Mouse (Mus musculus): Measurements from ENCODE around the gene Creld2. TPM values are rescaled to one million over a fixed set of nuclear protein-coding genes. Genes with fewer than 3 reads are reported as not detected.

The Creld2 gene
- polyA plus RNA-seq, 1 experiment from 2014 or later: 64.3 TPM

- H3K4me1 ChIP-seq: peaks cover 19% of the 10 kb centered on the region
- WGBS: 90% methylated on average over 7 of the region's 7 CpGs
- no peaks in the 10 kb centered on the region for H3K36me3 ChIP-seq (replicated peaks)
- no peak overlapping the region for H3K4me3 ChIP-seq (replicated peaks)
- no peak overlapping the region for H3K27ac ChIP-seq
- H3K27me3 ChIP-seq: peaks cover 7% of the 10 kb centered on the region; the same call in 1 of the 2 replicates
- H3K9me3 ChIP-seq: no peaks in the 10 kb centered on the region
- H3K9ac ChIP-seq: no peak overlapping the region
- no peak overlapping the region for H3K4me2 ChIP-seq
- no peak for ATAC-seq (ENCODE audit: low FRiP score)
These were observed 37.9 kb downstream of the Creld2 start for GRCm38 (mm10) chr15:88857361-88857760.

- H3K4me1 ChIP-seq: peaks cover 24% of the 10 kb centered on the region
- no peak for ATAC-seq (ENCODE audit: low FRiP score)
- H3K36me3 ChIP-seq (replicated peaks): no peaks in the 10 kb centered on the region
- H3K4me2 ChIP-seq: no peak overlapping the region
- no peak overlapping the region for H3K4me3 ChIP-seq (replicated peaks)
- WGBS: 89% methylated on average over 3 of the region's 3 CpGs
- H3K9me3 ChIP-seq: no peaks in the 10 kb centered on the region
- no peak overlapping the region for H3K27ac ChIP-seq
- H3K27me3 ChIP-seq: peaks cover 7% of the 10 kb centered on the region; the same call in 1 of the 2 replicates
- no peak overlapping the region for H3K9ac ChIP-seq
These were observed 38.7 kb downstream of the Creld2 start for GRCm38 (mm10) chr15:88858141-88858541.

DNA sequence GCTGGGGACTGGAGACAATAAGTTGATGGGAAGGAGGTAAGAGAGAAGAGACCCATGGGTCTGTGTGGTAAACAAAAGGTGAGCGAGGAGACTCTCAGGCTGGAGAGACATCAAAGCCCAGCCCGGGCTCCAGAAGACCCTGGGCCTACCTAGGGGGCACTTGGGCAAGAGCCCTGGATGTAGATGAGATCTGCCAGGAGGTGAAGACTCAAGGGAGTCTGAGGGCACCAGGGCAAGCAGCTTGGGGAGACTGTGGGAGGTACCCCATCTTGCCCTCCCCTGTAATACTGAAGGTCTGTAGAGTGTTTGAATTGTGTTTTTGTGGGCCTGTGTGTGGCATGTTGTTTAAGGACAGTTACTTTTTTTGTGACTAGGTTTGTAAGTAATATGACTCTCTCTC lies 39.3 kb downstream of the Creld2 start:
- Histone ChIP-seq H3K27me3 (peaks cover 7% of the 10 kb centered on the region; the same call in 1 of the 2 replicates), H3K4me1 (peaks cover 29% of the 10 kb centered on the region), H3K4me3 (replicated peaks) (no peak overlapping the region), H3K9me3 (no peaks in the 10 kb centered on the region), H3K9ac (no peak overlapping the region), H3K36me3 (replicated peaks) (no peaks in the 10 kb centered on the region), H3K27ac (no peak overlapping the region), H3K4me2 (no peak overlapping the region)
- WGBS: 85% methylated on average over 2 of the region's 2 CpGs
- no peak for ATAC-seq (ENCODE audit: low FRiP score)

DNA sequence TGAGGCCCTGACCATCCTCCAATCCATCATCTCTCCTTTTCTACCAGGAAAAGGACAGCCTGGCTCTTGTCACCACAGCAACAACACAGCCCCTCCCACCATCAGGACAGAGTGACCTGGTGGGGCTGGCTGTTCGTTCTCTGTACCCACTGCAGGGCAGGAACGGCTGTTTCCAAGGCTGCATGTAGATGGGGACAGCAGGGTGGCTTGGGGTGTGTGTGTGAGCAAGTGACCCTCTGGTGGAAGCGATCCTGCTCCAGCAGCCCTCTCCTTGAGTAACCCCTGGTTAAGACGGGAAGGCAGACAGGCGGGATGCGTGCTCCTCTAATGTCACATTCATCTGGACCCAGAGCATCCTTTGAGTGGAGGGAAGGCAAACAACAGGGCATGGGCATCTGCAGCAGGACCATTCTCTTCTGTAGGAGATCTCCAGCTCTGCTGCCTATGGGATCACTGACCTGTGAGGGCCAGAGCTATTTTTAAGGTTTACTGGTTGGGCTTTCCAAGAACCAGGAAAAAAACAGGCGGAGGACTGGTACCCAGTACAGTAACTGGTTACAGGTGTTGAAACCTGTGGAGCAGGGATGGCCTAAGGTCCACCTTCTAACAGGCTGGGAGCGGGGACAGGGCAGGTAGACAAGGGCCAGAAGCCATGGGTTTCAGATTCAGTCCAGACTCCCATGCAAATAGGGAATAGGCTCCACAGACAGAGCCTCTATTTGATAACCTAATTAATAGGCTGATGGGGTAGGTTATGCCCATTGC lies 39.9 kb downstream of the Creld2 start:
- Histone ChIP-seq H3K9me3 (no peaks in the 10 kb centered on the region), H3K27me3 (peaks cover 7% of the 10 kb centered on the region; the same call in 1 of the 2 replicates), H3K4me3 (replicated peaks) (no peak overlapping the region), H3K4me2 (no peak overlapping the region), H3K27ac (no peak overlapping the region), H3K4me1 (peaks cover 30% of the 10 kb centered on the region), H3K9ac (no peak overlapping the region), H3K36me3 (replicated peaks) (peaks cover 2% of the 10 kb centered on the region)
- ATAC-seq (ENCODE audit: low FRiP score): no peak
- WGBS: 73% methylated on average over 8 of the region's 8 CpGs

GRCm38 (mm10) chr15:88860781-88861180 lies 41.3 kb downstream of the Creld2 start:
- WGBS: 85% methylated on average over 3 of the region's 3 CpGs
- Histone ChIP-seq H3K4me1 (peaks cover 33% of the 10 kb centered on the region), H3K9ac (no peak overlapping the region), H3K27me3 (peaks cover 7% of the 10 kb centered on the region; the same call in 1 of the 2 replicates), H3K27ac (no peak overlapping the region), H3K4me2 (no peak overlapping the region), H3K36me3 (replicated peaks) (peaks cover 16% of the 10 kb centered on the region), H3K9me3 (no peaks in the 10 kb centered on the region), H3K4me3 (replicated peaks) (no peak overlapping the region)
- ATAC-seq (ENCODE audit: low FRiP score): no peak

GRCm38 (mm10) chr15:88861772-88862622 lies 42.6 kb downstream of the Creld2 start, which contains the start of gene Pim3:
Gene Pim3 (plus strand): TSS chr15:88862186.
- peak within 1 kb of the TSS; percentile 88 for H3K4me3 ChIP-seq (replicated peaks)
- peak; percentile 89 for ATAC-seq (ENCODE audit: low FRiP score)
- H3K27ac ChIP-seq: peak within 1 kb of the TSS; percentile 98
- peaks cover 33% of the 10 kb centered on the region for H3K4me1 ChIP-seq
- H3K36me3 ChIP-seq (replicated peaks): peaks cover 28% of the 10 kb centered on the region
- H3K9me3 ChIP-seq: no peaks in the 10 kb centered on the region
- H3K4me2 ChIP-seq: peak within 1 kb of the TSS; percentile 97
- under 1% methylated on average over 107 of the region's 107 CpGs for WGBS
- peaks cover 7% of the 10 kb centered on the region; the same call in 1 of the 2 replicates for H3K27me3 ChIP-seq
- H3K9ac ChIP-seq: peak within 1 kb of the TSS; percentile 91

GRCm38 (mm10) chr15:88862881-88863694 lies 43.6 kb downstream of the Creld2 start:
- ATAC-seq (ENCODE audit: low FRiP score): no peak; the same call in 1 of the 2 replicates
- H3K27me3 ChIP-seq: peaks cover 7% of the 10 kb centered on the region; the same call in 1 of the 2 replicates
- H3K4me3 ChIP-seq (replicated peaks): peak overlapping the region; percentile 88
- under 1% methylated on average over 92 of the region's 98 CpGs for WGBS
- peaks cover 33% of the 10 kb centered on the region for H3K4me1 ChIP-seq
- peaks cover 32% of the 10 kb centered on the region for H3K36me3 ChIP-seq (replicated peaks)
- peak overlapping the region; percentile 97 for H3K4me2 ChIP-seq
- H3K27ac ChIP-seq: peak overlapping the region; percentile 98
- H3K9me3 ChIP-seq: no peaks in the 10 kb centered on the region
- H3K9ac ChIP-seq: peak overlapping the region; percentile 91

GRCm38 (mm10) chr15:88863695-88864231 lies 44.3 kb downstream of the Creld2 start:
- H3K36me3 ChIP-seq (replicated peaks): peaks cover 32% of the 10 kb centered on the region
- peaks cover 7% of the 10 kb centered on the region; the same call in 1 of the 2 replicates for H3K27me3 ChIP-seq
- H3K9ac ChIP-seq: peak overlapping the region; percentile 91
- H3K4me2 ChIP-seq: peak overlapping the region; percentile 97
- peak; percentile 66 for ATAC-seq (ENCODE audit: low FRiP score)
- WGBS: under 1% methylated on average over 39 of the region's 39 CpGs
- H3K4me3 ChIP-seq (replicated peaks): peak overlapping the region; percentile 88
- peaks cover 33% of the 10 kb centered on the region for H3K4me1 ChIP-seq
- peak overlapping the region; percentile 98 for H3K27ac ChIP-seq
- H3K9me3 ChIP-seq: peaks cover 5% of the 10 kb centered on the region; the same call in 1 of the 2 replicates

DNA sequence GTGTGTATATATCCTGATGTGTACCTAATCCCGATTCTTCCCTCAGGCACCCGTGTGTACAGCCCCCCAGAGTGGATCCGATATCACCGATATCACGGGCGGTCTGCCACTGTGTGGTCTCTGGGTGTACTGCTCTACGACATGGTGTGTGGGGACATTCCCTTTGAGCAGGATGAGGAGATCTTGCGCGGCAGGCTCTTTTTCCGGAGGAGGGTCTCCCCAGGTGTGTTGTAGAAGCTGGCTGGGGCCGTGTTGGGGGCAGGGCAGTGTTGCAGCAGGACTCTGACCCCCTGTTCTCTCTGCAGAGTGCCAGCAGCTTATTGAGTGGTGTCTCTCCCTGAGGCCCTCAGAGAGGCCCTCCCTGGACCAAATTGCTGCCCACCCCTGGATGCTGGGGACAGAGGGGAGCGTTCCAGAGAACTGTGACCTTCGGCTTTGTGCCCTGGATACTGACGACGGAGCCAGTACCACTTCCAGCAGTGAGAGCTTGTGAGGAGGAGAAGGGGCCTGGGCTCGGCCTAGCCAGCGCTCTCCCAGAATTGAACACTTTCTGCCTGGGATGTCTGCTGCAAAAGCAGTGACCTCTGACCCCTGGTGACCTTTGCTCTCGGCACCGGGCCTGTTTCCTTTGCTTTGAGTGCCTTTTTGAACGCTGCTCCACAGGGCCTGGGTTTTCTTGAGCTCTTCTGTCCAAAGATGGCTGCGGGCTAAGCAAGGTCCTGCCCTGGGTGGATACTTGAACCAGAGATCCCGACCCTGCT lies 45.0 kb downstream of the Creld2 start:
- peaks cover 5% of the 10 kb centered on the region; the same call in 1 of the 2 replicates for H3K9me3 ChIP-seq
- H3K27ac ChIP-seq: peak overlapping the region; percentile 98
- H3K4me3 ChIP-seq (replicated peaks): peak overlapping the region; percentile 88
- peaks cover 32% of the 10 kb centered on the region for H3K36me3 ChIP-seq (replicated peaks)
- 54% methylated on average over 22 of the region's 22 CpGs for WGBS
- H3K9ac ChIP-seq: peak overlapping the region; percentile 91
- ATAC-seq (ENCODE audit: low FRiP score): peak; percentile 3; the same call in 1 of the 2 replicates
- H3K4me1 ChIP-seq: peaks cover 33% of the 10 kb centered on the region
- peaks cover 7% of the 10 kb centered on the region; the same call in 1 of the 2 replicates for H3K27me3 ChIP-seq
- peak overlapping the region; percentile 97 for H3K4me2 ChIP-seq

DNA sequence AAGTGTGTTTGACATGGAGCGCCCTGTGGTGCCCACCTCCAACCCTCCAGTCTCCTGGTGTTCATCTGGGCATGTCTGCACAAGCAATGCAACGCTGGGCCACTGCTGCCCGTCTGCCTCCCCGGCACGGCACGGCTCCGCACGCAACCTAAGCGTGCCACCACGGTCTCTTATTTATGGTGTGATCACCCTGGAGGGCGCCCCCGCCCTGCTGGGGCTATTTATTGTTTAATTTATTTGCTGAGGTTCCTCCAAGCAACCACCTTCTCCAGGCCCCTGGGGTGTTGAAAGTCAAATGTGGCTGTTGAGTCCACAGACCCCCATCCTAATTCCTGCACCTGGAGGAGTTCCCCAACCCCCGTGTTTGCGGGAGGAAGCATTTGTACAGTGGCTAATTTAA lies 45.6 kb downstream of the Creld2 start:
- H3K4me3 ChIP-seq (replicated peaks): no peak overlapping the region

More for the DNA sequence above, 45.6 kb downstream of the Creld2 start:
- Histone ChIP-seq H3K27me3 (peaks cover 7% of the 10 kb centered on the region; the same call in 1 of the 2 replicates), H3K36me3 (replicated peaks) (peaks cover 32% of the 10 kb centered on the region), H3K4me2 (peak overlapping the region; percentile 97; the same call in 1 of the 2 replicates), H3K27ac (no peak overlapping the region), H3K9me3 (peaks cover 5% of the 10 kb centered on the region; the same call in 1 of the 2 replicates), H3K9ac (no peak overlapping the region), H3K4me1 (peaks cover 33% of the 10 kb centered on the region)
- 89% methylated on average over 14 of the region's 14 CpGs for WGBS
- no peak for ATAC-seq (ENCODE audit: low FRiP score)
